ENCODE assay signal across 7 mouse cellular contexts in genomic region chr10:88826188-88826946, GRCm38 (mm10). TPM values are rescaled to one million over a fixed set of nuclear protein-coding genes. Genes with fewer than 3 reads are reported as not detected.
DNase-seq lines count a peak whose midpoint lies in the region; ATAC-seq and TF ChIP-seq lines count a peak whose summit lies in the region.

TSS of gene Utp20 (minus strand) at chr10:88826804.

- H3K36me3 ChIP-seq in intestine, postnatal 0 days (ENCODE audit: control insufficient read depth, insufficient read depth), result 0 out of 2 replicates have a peak, but pooled peaks cover 13% of the 10 kb centered on the region
- H3K36me3 ChIP-seq in midbrain, embryonic 12.5 days, result peaks cover 15% of the 10 kb centered on the region
- peaks cover 7% of the 10 kb centered on the region for H3K36me3 ChIP-seq in small intestine, adult 2 months (ENCODE audit: control insufficient read depth, insufficient read depth, low read length)

- TF ChIP-seq CTCF in intestine, postnatal 0 days (IDR thresholded peaks at IDR 0.05; ENCODE audit: low read depth), result no peak
- no peak for TF ChIP-seq CTCF in small intestine, adult 2 months (IDR thresholded peaks at IDR 0.05; ENCODE audit: extremely low read depth, insufficient read length, insufficient replicate concordance, low read depth, low read length)

- 0 out of 2 replicates have a peak, but pooled peaks cover 2% of the 10 kb centered on the region for H3K4me1 ChIP-seq in intestine, postnatal 0 days (replicated peaks; ENCODE audit: control insufficient read depth, insufficient read depth, low read length)
- peaks cover 5% of the 10 kb centered on the region for H3K4me1 ChIP-seq in midbrain, embryonic 12.5 days
- peaks cover 4% of the 10 kb centered on the region for H3K4me1 ChIP-seq in small intestine, adult 2 months (ENCODE audit: control insufficient read depth, insufficient read depth, insufficient read length, low read length)

- H3K9me3 ChIP-seq in intestine, postnatal 0 days (ENCODE audit: control insufficient read depth), result no peaks in the 10 kb centered on the region
- no peaks in the 10 kb centered on the region for H3K9me3 ChIP-seq in midbrain, embryonic 12.5 days

- 0 out of 2 replicates have a peak, but pooled peaks have one; percentile 29 for TF ChIP-seq POLR2A in small intestine, adult 2 months (IDR thresholded peaks at IDR 0.05; ENCODE audit: low read depth, low read length)

- H3K4me2 ChIP-seq in intestine, postnatal 0 days (replicated peaks; ENCODE audit: low read depth), result peak within 1 kb of the TSS; percentile 77
- peak within 1 kb of the TSS; percentile 77 for H3K4me2 ChIP-seq in midbrain, embryonic 12.5 days (replicated peaks)

- peak within 1 kb of the TSS; percentile 97 for H3K4me3 ChIP-seq in intestine, postnatal 0 days (ENCODE audit: low read depth, low read length)
- H3K4me3 ChIP-seq in midbrain, embryonic 12.5 days, result peak within 1 kb of the TSS; percentile 92
- H3K4me3 ChIP-seq in small intestine, adult 2 months (ENCODE audit: low read depth, low read length), result peak within 1 kb of the TSS; percentile 99

- DNase-seq in adrenal gland, adult 8-10 months, result peak; percentile 76
- DNase-seq in embryo, embryonic 9.5 days (ENCODE audit: extremely low spot score), result peak; percentile 83
- peak; percentile 41 for DNase-seq in gonadal fat pad, adult 2 months (ENCODE audit: low read depth)
- DNase-seq in left cerebral cortex, postnatal 4 days, result peak; percentile 82

- intact Hi-C loops in left cerebral cortex, postnatal 4 days (cut with DNase I), result no loop called here

- H3K27ac ChIP-seq in intestine, postnatal 0 days (ENCODE audit: low read depth, low read length), result peak within 1 kb of the TSS; percentile 23; the same call in 1 of the 2 replicates
- no peak within 1 kb of the TSS for H3K27ac ChIP-seq in midbrain, embryonic 12.5 days (replicated peaks)
- H3K27ac ChIP-seq in small intestine, adult 2 months (ENCODE audit: insufficient read depth, low read depth, low read length), result no peak within 1 kb of the TSS

- under 1% methylated on average over 44 of the region's 44 CpGs for WGBS in intestine, postnatal 0 days
- WGBS in midbrain, embryonic 12.5 days, result under 1% methylated on average over 44 of the region's 44 CpGs
- WGBS in small intestine, adult 2 months, result under 1% methylated on average over 44 of the region's 44 CpGs

- peak; percentile 96 for ATAC-seq in intestine, postnatal 0 days
- ATAC-seq in midbrain, embryonic 12.5 days (ENCODE audit: low FRiP score, low read depth), result peak; percentile 100

- H3K27me3 ChIP-seq in intestine, postnatal 0 days (replicated peaks; ENCODE audit: control insufficient read depth, insufficient read depth, low read length), result no peaks in the 10 kb centered on the region
- no peaks in the 10 kb centered on the region; the same call in 1 of the 2 replicates for H3K27me3 ChIP-seq in midbrain, embryonic 12.5 days
- no peaks in the 10 kb centered on the region for H3K27me3 ChIP-seq in small intestine, adult 2 months (ENCODE audit: control insufficient read depth, insufficient read depth, low read length)

- peak within 1 kb of the TSS; percentile 55 for H3K9ac ChIP-seq in intestine, postnatal 0 days (ENCODE audit: low read depth, low read length)
- peak within 1 kb of the TSS; percentile 61 for H3K9ac ChIP-seq in midbrain, embryonic 12.5 days (replicated peaks)

RNA-seq across cellular contexts. Expression of gene Utp20, which starts in this region (rescaled TPM):
- 10 to 100 TPM; 26.7 to 30.1 (median 28.4) TPM for total RNA-seq in adrenal gland, adult 8-10 months (2022)
- 4.2 and 4.3 TPM in 2 replicates for polyA plus RNA-seq in gonadal fat pad, adult 2 months (2012; rRNA removed)
- 4.6 and 5.1 TPM in 2 replicates for polyA plus RNA-seq in intestine, postnatal 0 days (2015; fragmentation: Nextera tagmentation; extraction: Ambion mirVana)
- total RNA-seq in left cerebral cortex, postnatal 4 days (2021), result 10 to 100 TPM; 26.3 to 28.5 TPM
- 18.7 and 19.7 TPM in 2 replicates for polyA plus RNA-seq in midbrain, embryonic 12.5 days (2016; fragmentation: Nextera tagmentation; extraction: Ambion mirVana)
- polyA plus RNA-seq in small intestine, adult 2 months (2012; rRNA removed), result 0.60 and 1.2 TPM in 2 replicates
